Mouse (Mus musculus): ENCODE results near the gene Cytip. TPM values are rescaled to one million over a fixed set of nuclear protein-coding genes. Genes with fewer than 3 reads are reported as not detected.
"Not testable (repeated sequence)": the region's sequence is repeated elsewhere in the genome, so short reads cannot be mapped to it uniquely, and the experiment has no call there.

Cytip gene
- polyA plus RNA-seq, 1 experiment from 2014 or later, result not detected

DNA sequence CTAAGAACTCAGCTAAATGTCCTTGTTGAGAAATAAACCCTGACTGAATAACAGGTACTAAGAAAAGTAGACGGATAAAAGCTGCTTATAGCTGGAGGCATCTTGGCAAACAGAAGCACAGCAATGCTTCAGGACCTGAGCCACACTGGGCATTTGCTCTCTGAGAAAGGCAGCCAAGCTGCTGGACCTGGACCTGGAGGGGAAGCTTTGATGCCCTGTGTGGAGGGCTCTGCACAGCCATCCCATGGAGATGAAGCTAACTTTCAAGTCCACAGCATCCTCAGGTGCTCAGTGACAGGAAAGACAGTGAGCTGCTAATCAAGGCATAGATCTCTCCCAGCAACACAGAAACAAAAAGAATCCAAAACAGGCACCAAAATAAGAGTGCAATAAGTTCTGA lies 54.8 kb downstream of the Cytip start:
- no peaks in the 10 kb centered on the region for H3K4me1 ChIP-seq (replicated peaks; ENCODE audit: control insufficient read depth, insufficient read depth, low read length)
- H3K9ac ChIP-seq, result no peak overlapping the region
- H3K36me3 ChIP-seq (replicated peaks; ENCODE audit: control insufficient read depth, insufficient read depth), result no peaks in the 10 kb centered on the region
- H3K4me3 ChIP-seq (replicated peaks; ENCODE audit: low read length), result no peak overlapping the region
- H3K4me2 ChIP-seq (replicated peaks), result no peak overlapping the region
- no peak for DNase-seq (ENCODE audit: low spot score)
- 79% methylated on average over 1 of the region's 1 CpGs for WGBS
- no peak overlapping the region for H3K27ac ChIP-seq
- no peak for ATAC-seq (ENCODE audit: low FRiP score)
- no peaks in the 10 kb centered on the region for H3K27me3 ChIP-seq (ENCODE audit: control insufficient read depth, insufficient read depth, low read length)
- peaks cover 4% of the 10 kb centered on the region; the same call in 1 of the 2 replicates for H3K9me3 ChIP-seq (ENCODE audit: control insufficient read depth, low read length)

DNA sequence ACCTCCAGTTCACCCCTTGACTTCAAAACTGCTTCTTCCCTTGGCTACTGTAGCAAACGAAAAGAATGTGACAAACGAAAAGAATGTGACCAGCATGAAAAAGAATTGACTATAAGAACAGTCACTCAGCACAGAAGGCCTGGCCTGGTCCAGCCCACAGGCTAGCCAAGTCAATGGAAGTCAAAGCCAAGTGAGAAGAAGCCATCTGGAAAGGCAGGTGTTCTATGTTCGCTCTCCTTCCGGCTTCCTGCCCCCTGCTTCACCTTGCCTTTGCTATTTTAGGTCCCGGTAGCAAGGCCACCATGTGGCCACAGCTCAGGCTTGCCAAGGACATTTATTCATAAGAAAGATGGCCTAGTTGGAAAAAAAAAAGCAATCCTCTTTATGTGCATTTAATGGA lies 56.7 kb downstream of the Cytip start:
- H3K9ac ChIP-seq, result no peak overlapping the region
- no peak for ATAC-seq (ENCODE audit: low FRiP score)
- no peak for DNase-seq (ENCODE audit: low spot score)
- H3K4me2 ChIP-seq (replicated peaks), result no peak overlapping the region
- WGBS, result 87% methylated on average over 5 of the region's 5 CpGs
- H3K4me3 ChIP-seq (replicated peaks; ENCODE audit: low read length), result no peak overlapping the region
- no peaks in the 10 kb centered on the region for H3K4me1 ChIP-seq (replicated peaks; ENCODE audit: control insufficient read depth, insufficient read depth, low read length)
- no peaks in the 10 kb centered on the region for H3K27me3 ChIP-seq (ENCODE audit: control insufficient read depth, insufficient read depth, low read length)
- no peaks in the 10 kb centered on the region for H3K9me3 ChIP-seq (ENCODE audit: control insufficient read depth, low read length)
- no peak overlapping the region for H3K27ac ChIP-seq
- H3K36me3 ChIP-seq (replicated peaks; ENCODE audit: control insufficient read depth, insufficient read depth), result no peaks in the 10 kb centered on the region

DNA sequence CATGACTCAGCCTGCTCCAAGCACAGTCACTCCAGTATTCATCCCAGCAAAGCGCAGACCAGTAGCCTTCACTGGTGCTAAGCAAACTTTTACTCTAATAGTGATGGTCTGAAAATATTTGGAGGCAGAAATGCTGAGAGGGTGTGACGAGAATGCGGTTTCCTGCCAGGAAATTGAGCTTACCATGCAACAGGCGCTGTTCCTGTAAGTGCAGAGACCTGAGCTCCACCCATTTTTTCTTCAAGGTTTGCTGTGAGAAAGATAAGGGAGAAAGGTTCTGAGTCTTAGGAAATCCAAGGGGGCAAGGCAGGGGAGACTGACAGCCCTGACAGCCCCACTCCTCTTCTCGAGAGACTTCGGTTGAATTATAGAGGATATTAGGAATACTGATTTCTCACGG lies 57.7 kb downstream of the Cytip start:
- 92% methylated on average over 7 of the region's 7 CpGs for WGBS
- Histone ChIP-seq H3K4me2 (replicated peaks) (no peak overlapping the region), H3K27ac (no peak overlapping the region), H3K4me1 (replicated peaks; ENCODE audit: control insufficient read depth, insufficient read depth, low read length) (no peaks in the 10 kb centered on the region), H3K27me3 (ENCODE audit: control insufficient read depth, insufficient read depth, low read length) (no peaks in the 10 kb centered on the region), H3K9ac (no peak overlapping the region), H3K4me3 (replicated peaks; ENCODE audit: low read length) (no peak overlapping the region), H3K36me3 (replicated peaks; ENCODE audit: control insufficient read depth, insufficient read depth) (no peaks in the 10 kb centered on the region), H3K9me3 (ENCODE audit: control insufficient read depth, low read length) (no peaks in the 10 kb centered on the region)
- no peak for ATAC-seq (ENCODE audit: low FRiP score)
- DNase-seq (ENCODE audit: low spot score), result no peak

DNA sequence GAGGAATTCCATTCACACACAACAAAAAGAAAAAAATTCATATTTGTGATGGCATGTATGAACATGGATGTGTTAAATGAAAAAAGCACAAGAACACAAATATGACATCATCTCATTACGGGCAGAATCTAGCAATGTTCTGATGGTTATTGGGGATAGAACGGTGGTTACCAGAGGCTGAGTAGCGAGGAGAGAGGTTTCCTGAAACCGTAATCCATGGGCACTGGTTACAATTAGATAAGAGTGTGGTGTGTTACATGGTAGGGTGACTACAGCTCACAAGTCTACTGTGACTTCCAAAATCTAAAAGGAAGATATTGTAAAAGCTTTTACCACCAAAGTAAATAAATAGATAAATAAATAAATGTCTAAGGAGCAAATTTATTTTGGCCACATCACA lies 58.8 kb downstream of the Cytip start:
- DNase-seq (ENCODE audit: low spot score), result no peak
- no peak overlapping the region for H3K27ac ChIP-seq
- no peak for ATAC-seq (ENCODE audit: low FRiP score)
- H3K4me2 ChIP-seq (replicated peaks), result no peak overlapping the region
- H3K9ac ChIP-seq, result no peak overlapping the region
- H3K4me1 ChIP-seq (replicated peaks; ENCODE audit: control insufficient read depth, insufficient read depth, low read length), result no peaks in the 10 kb centered on the region
- H3K4me3 ChIP-seq (replicated peaks; ENCODE audit: low read length), result no peak overlapping the region
- no peaks in the 10 kb centered on the region for H3K9me3 ChIP-seq (ENCODE audit: control insufficient read depth, low read length)
- WGBS, result 95% methylated on average over 4 of the region's 4 CpGs
- no peaks in the 10 kb centered on the region for H3K27me3 ChIP-seq (ENCODE audit: control insufficient read depth, insufficient read depth, low read length)
- no peaks in the 10 kb centered on the region for H3K36me3 ChIP-seq (replicated peaks; ENCODE audit: control insufficient read depth, insufficient read depth)

DNA sequence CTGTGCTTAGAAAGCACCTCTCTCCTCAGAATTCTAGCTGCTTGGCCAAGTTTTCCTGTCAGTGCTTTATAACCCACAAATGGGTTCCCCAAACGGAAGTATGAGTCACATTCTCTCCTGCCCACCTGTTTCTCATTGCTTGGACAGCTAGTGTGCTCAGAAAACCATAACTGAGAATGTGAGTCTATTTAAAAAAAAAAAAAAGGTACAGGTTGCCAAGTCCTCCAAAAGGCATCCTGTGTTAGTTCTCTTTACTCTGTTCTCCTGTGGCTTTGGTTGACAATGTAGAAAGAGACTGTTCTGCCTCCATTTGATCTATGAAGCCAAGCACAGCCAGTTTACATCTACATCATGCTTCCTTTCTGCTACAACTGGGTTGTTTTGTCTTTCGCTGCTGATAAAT lies 60.3 kb downstream of the Cytip start:
- no peaks in the 10 kb centered on the region for H3K36me3 ChIP-seq (replicated peaks; ENCODE audit: control insufficient read depth, insufficient read depth)
- H3K4me2 ChIP-seq (replicated peaks), result no peak overlapping the region
- H3K4me3 ChIP-seq (replicated peaks; ENCODE audit: low read length), result no peak overlapping the region
- no peak for ATAC-seq (ENCODE audit: low FRiP score)
- no peak overlapping the region for H3K27ac ChIP-seq
- no peaks in the 10 kb centered on the region for H3K4me1 ChIP-seq (replicated peaks; ENCODE audit: control insufficient read depth, insufficient read depth, low read length)
- no peak for DNase-seq (ENCODE audit: low spot score)
- no peak overlapping the region for H3K9ac ChIP-seq
- WGBS, result 84% methylated on average over 2 of the region's 2 CpGs
- H3K9me3 ChIP-seq (ENCODE audit: control insufficient read depth, low read length), result no peaks in the 10 kb centered on the region
- H3K27me3 ChIP-seq (ENCODE audit: control insufficient read depth, insufficient read depth, low read length), result no peaks in the 10 kb centered on the region

DNA sequence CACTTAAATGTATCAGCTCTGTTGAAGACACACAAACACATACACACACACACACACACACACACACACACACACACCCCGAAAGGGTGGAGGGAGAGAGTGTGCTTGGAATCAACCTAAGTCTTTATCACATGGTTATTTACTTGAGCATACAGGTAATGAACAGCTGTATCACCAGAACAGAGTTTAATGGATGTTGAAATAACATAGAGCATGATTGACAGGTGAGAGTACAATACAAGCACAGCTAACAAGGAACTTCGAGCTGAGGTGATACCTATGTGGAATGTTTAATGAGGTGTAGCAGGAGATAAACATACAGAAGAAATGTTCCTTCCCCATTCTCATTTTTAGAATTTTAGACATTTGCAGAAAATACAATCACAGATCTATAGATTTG lies 62.7 kb downstream of the Cytip start:
- Histone ChIP-seq H3K4me2 (replicated peaks) (no peak overlapping the region), H3K9ac (no peak overlapping the region), H3K27ac (no peak overlapping the region), H3K4me3 (replicated peaks; ENCODE audit: low read length) (no peak overlapping the region), H3K36me3 (replicated peaks; ENCODE audit: control insufficient read depth, insufficient read depth) (no peaks in the 10 kb centered on the region), H3K27me3 (ENCODE audit: control insufficient read depth, insufficient read depth, low read length) (no peaks in the 10 kb centered on the region), H3K9me3 (ENCODE audit: control insufficient read depth, low read length) (no peaks in the 10 kb centered on the region), H3K4me1 (replicated peaks; ENCODE audit: control insufficient read depth, insufficient read depth, low read length) (no peaks in the 10 kb centered on the region)
- 65% methylated on average over 2 of the region's 2 CpGs for WGBS
- no peak for DNase-seq (ENCODE audit: low spot score)
- ATAC-seq (ENCODE audit: low FRiP score), result no peak

DNA sequence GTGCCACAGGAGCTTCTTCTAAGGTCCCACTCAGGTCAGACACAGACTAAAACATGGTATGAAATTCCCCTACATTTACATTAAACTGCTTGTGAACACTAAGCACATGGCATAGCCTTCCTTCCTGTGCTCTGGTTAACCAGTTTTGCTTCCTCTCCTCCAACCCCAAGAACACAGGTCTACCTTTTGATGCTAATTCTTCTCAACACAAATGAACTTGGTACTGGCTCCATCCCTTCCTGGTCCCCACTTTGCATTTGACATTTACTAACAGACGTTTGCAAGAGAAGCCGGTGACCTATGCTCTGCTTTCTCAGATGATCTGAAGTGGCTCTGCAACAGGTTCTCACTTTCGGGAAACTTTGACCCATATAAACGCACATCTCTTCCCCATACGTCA lies 65.4 kb downstream of the Cytip start:
- 87% methylated on average over 5 of the region's 5 CpGs for WGBS
- H3K4me2 ChIP-seq (replicated peaks), result no peak overlapping the region
- DNase-seq (ENCODE audit: low spot score) (no peak), ATAC-seq (ENCODE audit: low FRiP score) (no peak)
- H3K4me1 ChIP-seq (replicated peaks; ENCODE audit: control insufficient read depth, insufficient read depth, low read length), result no peaks in the 10 kb centered on the region
- no peaks in the 10 kb centered on the region for H3K27me3 ChIP-seq (ENCODE audit: control insufficient read depth, insufficient read depth, low read length)
- no peaks in the 10 kb centered on the region for H3K9me3 ChIP-seq (ENCODE audit: control insufficient read depth, low read length)
- no peak overlapping the region for H3K9ac ChIP-seq
- no peak overlapping the region for H3K4me3 ChIP-seq (replicated peaks; ENCODE audit: low read length)
- no peak overlapping the region for H3K27ac ChIP-seq
- no peaks in the 10 kb centered on the region for H3K36me3 ChIP-seq (replicated peaks; ENCODE audit: control insufficient read depth, insufficient read depth)

DNA sequence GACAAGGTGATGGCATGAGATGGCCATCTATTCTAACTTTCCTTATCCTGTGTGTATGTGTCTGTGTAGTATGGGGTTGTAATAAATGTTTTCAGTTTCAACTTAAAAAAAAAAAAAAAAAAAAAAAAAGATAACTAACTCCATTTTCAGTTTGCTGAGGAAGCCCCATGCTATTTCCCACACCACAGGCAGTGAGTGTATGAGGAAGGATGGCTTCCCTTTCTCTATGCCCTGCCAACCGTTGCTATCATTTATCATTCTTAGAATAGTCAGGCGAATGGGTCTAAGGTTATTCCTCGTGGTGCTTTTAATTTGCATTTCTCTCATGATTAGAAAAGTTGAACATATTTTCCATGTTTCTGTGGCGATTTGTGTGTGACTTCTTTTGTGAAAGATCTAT lies 84.2 kb downstream of the Cytip start:
- H3K27me3 ChIP-seq (ENCODE audit: control insufficient read depth, insufficient read depth, low read length), result no peaks in the 10 kb centered on the region
- H3K4me3 ChIP-seq (replicated peaks; ENCODE audit: low read length), result no peak overlapping the region
- 69% methylated on average over 4 of the region's 4 CpGs for WGBS
- H3K4me1 ChIP-seq (replicated peaks; ENCODE audit: control insufficient read depth, insufficient read depth, low read length), result no peaks in the 10 kb centered on the region
- H3K9ac ChIP-seq, result no peak overlapping the region
- H3K4me2 ChIP-seq (replicated peaks), result no peak overlapping the region
- H3K9me3 ChIP-seq (ENCODE audit: control insufficient read depth, low read length), result no peaks in the 10 kb centered on the region
- no peak for ATAC-seq (ENCODE audit: low FRiP score)
- no peak overlapping the region for H3K27ac ChIP-seq
- no peak for DNase-seq (ENCODE audit: low spot score)
- H3K36me3 ChIP-seq (replicated peaks; ENCODE audit: control insufficient read depth, insufficient read depth), result no peaks in the 10 kb centered on the region

DNA sequence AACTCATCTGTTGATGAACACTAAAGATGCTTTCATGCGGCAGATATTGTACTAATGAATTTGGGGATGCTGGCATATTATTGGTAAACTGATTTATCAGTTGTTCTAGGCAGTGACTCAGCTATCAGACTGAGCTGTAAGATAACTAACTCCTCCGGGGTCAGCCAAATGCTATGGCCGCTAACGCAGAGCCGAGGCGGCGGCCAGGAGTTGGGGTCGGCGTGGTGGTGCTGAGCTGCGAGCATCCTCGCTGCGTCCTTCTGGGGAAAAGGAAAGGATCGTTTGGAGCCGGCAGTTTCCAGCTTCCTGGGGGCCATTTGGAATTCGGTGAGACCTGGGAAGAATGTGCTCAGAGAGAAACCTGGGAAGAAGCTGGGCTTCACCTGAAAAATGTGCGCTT lies 87.4 kb downstream of the Cytip start:
- 92% methylated on average over 13 of the region's 16 CpGs for WGBS
- not testable (repeated sequence) for H3K4me2 ChIP-seq (replicated peaks); H3K4me1 ChIP-seq (replicated peaks; ENCODE audit: control insufficient read depth, insufficient read depth, low read length); H3K36me3 ChIP-seq (replicated peaks; ENCODE audit: control insufficient read depth, insufficient read depth); ATAC-seq (ENCODE audit: low FRiP score); H3K4me3 ChIP-seq (replicated peaks; ENCODE audit: low read length); H3K9ac ChIP-seq; H3K27me3 ChIP-seq (ENCODE audit: control insufficient read depth, insufficient read depth, low read length); DNase-seq (ENCODE audit: low spot score); H3K27ac ChIP-seq; H3K9me3 ChIP-seq (ENCODE audit: control insufficient read depth, low read length)

DNA sequence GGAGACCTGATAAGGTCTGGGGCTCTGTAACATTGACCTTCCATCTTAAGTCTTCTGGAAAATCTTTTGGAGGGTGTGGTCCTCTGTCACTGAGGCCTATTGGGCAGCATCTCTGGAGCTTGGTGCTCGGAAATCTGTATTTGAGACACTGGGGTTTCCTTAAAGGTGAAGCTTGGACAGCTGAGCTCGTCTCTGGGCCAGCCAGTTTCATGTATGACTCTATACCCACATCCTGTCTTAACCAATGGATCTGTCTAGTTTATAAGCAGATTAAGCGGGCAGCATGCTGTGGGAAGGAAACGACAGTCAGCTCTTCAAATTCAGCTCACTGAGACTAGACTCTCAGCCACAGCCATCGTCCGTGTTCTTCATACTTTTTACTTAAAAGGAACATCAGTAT lies 88.3 kb downstream of the Cytip start:
- H3K27ac ChIP-seq, result no peak overlapping the region
- no peaks in the 10 kb centered on the region for H3K27me3 ChIP-seq (ENCODE audit: control insufficient read depth, insufficient read depth, low read length)
- H3K4me3 ChIP-seq (replicated peaks; ENCODE audit: low read length), result no peak overlapping the region
- no peaks in the 10 kb centered on the region for H3K36me3 ChIP-seq (replicated peaks; ENCODE audit: control insufficient read depth, insufficient read depth)
- 92% methylated on average over 6 of the region's 6 CpGs for WGBS
- H3K4me2 ChIP-seq (replicated peaks), result no peak overlapping the region
- DNase-seq (ENCODE audit: low spot score) (no peak), ATAC-seq (ENCODE audit: low FRiP score) (no peak)
- no peaks in the 10 kb centered on the region for H3K4me1 ChIP-seq (replicated peaks; ENCODE audit: control insufficient read depth, insufficient read depth, low read length)
- H3K9me3 ChIP-seq (ENCODE audit: control insufficient read depth, low read length), result no peaks in the 10 kb centered on the region
- no peak overlapping the region for H3K9ac ChIP-seq
